9 mouse cellular contexts compared by ENCODE assay signal in genomic region chr17:66578007-66578406, GRCm38 (mm10). TPM values are rescaled to one million over a fixed set of nuclear protein-coding genes. Genes with fewer than 3 reads are reported as not detected.
DNase-seq lines count a peak whose midpoint lies in the region; ATAC-seq and TF ChIP-seq lines count a peak whose summit lies in the region.
"Had no signal": no experiment of that assay in that cellular context is flagged by ENCODE, and none has a peak within 500 bp of the region (broad histone marks: within the 10 kb centered on the region; RNA-seq: fewer than 3 reads in every experiment).

No protein-coding gene starts in this region.

- H3K4me3 ChIP-seq in layer of hippocampus, adult 2 months, result no peak overlapping the region

- H3K27ac ChIP-seq in layer of hippocampus, adult 2 months, result no peak overlapping the region

- TF ChIP-seq CTCF in layer of hippocampus, adult 2 months (conservative IDR thresholded peaks at IDR 0.05), result peak; percentile 87

- peak; percentile 35; the same call in 1 of the 2 replicates for ATAC-seq in granulocyte monocyte progenitor cell, adult 5-6 weeks (replicated peaks; ENCODE audit: poor library complexity, severe bottlenecking)

- DNase-seq in urinary bladder, postnatal 14 days (ENCODE audit: low spot score), result peak; percentile 46
- no peak for DNase-seq in urinary bladder, adult 2 months (ENCODE audit: low spot score)
- DNase-seq in cerebellum, adult 9-11 months, result peak; percentile 16
- peak; percentile 34 to 68 for DNase-seq in layer of hippocampus, adult 2 months (ENCODE audit: low spot score in 2 of 2)
- DNase-seq in lung, postnatal 4 days, result peak; percentile 36 to 71
- DNase-seq in right cerebral cortex, postnatal 4 days, result peak; percentile 76
- no peak for DNase-seq in thymus, adult 18-20 months

RNA-seq across cellular contexts. Expression of gene Themis3, which starts 16.4 kb away (rescaled TPM):
- polyA plus RNA-seq in urinary bladder, adult 2 months (2012; rRNA removed), result not detected in 2 replicates
- not detected in 2 replicates for total RNA-seq in granulocyte monocyte progenitor cell, adult 5-6 weeks (2014; fragmentation: Nextera tagmentation)
- not detected in 2 replicates for total RNA-seq in granulocyte monocyte progenitor cell, adult 5-6 weeks (2017)
- not detected for total RNA-seq in layer of hippocampus, adult 2 months (2021)
- total RNA-seq: common myeloid progenitor, adult 5-6 weeks had no signal

RNA-seq across cellular contexts. Expression of gene Rab12, which starts 58.5 kb away (rescaled TPM):
- 102 and 105 TPM in 2 replicates for polyA plus RNA-seq in urinary bladder, adult 2 months (2012; rRNA removed)
- total RNA-seq in granulocyte monocyte progenitor cell, adult 5-6 weeks (2014; fragmentation: Nextera tagmentation), result 17.8 and 19.6 TPM in 2 replicates
- 19.5 and 27.4 TPM in 2 replicates for total RNA-seq in granulocyte monocyte progenitor cell, adult 5-6 weeks (2017)
- total RNA-seq in layer of hippocampus, adult 2 months (2021), result 100 to 1,000 TPM; 111 to 112 TPM

Comparison
In these comparisons a context has a peak if more than half of its experiments do, and no peak if none do; other contexts are left out.
1. DNase-seq: peak in urinary bladder, postnatal 14 days (single experiment), cerebellum, adult 9-11 months (single experiment), layer of hippocampus, adult 2 months (2 of 2), lung, postnatal 4 days (2 of 2) and right cerebral cortex, postnatal 4 days (single experiment); none in urinary bladder, adult 2 months (single experiment) and thymus, adult 18-20 months (0 of 2).